Mouse (Mus musculus): ENCODE data around the gene Mfn2.

DNA sequence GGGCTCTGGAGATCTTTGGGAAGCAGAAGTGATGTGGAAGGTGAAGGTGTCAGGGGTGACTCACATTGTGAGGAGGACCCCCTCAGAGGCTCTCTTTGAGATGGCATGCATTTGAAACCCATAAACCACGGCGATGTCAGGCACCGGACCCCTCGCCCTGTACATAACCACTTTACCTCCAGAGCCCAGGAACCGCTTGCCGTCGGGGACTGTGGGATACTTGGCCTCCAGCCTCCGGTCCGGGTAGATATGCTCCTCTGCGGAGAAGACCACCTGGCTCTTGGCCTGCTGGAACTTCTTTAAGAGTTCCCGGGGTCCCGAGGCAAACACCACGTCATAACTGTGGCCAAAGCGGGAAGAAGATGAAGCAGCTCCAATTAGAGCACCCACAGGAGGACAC lies 26.4 kb upstream of the Mfn2 start:
- TF ChIP-seq CTCF (IDR thresholded peaks at IDR 0.05; ENCODE audit: control insufficient read depth, insufficient read depth, insufficient read length) (no peak), USF1 (IDR thresholded peaks at IDR 0.05; ENCODE audit: low read depth) (no peak), MAX (IDR thresholded peaks at IDR 0.05) (no peak), CEBPB (IDR thresholded peaks at IDR 0.05; ENCODE audit: low read depth) (no peak)

Data from C2C12 (cell line).